Mouse (Mus musculus) kidney, adult 2 months (tissue): ENCODE results near the gene Dlx3.
A peak's percentile ranks its signal among the peaks of the same experiment; 100 is the strongest.

Experiments
- CTCF ChIP-seq: fragments of 200-500 bp; conservative IDR thresholded peaks from 2 replicates; pipeline ENCODE4 v1.5.1; 2011; ENCODE audit warnings: low read depth, mild to moderate bottlenecking, control low read depth, low read length, moderate library complexity, mixed read lengths; ENCODE audit not compliant: insufficient read depth, insufficient read length
- POLR2A ChIP-seq: fragments of 200-500 bp; IDR thresholded peaks from one replicate; pipeline ENCODE4 v1.6.1; 2011; ENCODE audit warnings: low read depth, low read length, control low read depth

DNA sequence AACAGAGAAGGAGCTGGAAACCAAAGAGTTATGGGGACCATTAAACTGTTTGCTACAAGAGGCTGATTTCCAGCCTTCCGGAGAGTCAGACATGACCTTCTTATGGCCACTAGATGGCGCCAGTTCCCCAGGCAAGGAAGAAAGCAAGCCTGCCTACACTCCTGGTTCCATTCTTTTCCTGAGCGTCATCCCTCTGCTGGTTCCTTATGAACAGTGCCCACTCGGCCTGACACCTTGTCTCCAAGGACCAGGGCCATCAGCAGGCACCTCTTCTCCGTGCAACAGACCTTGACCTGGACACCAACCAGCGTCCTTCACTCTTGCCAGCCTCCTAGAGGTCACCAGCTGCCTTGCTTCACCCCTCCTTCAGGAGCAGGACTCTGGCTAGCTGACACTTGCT lies 2.9 kb upstream of the Dlx3 start:
- peak; percentile 99 for TF ChIP-seq CTCF
- no peak for TF ChIP-seq POLR2A
